Mouse (Mus musculus): ENCODE data around the gene Sec61a2. TPM values are rescaled to one million over a fixed set of nuclear protein-coding genes. Genes with fewer than 3 reads are reported as not detected.

The Sec61a2 gene
- polyA plus RNA-seq, 1 experiment from 2014 or later: 99.8 TPM

DNA sequence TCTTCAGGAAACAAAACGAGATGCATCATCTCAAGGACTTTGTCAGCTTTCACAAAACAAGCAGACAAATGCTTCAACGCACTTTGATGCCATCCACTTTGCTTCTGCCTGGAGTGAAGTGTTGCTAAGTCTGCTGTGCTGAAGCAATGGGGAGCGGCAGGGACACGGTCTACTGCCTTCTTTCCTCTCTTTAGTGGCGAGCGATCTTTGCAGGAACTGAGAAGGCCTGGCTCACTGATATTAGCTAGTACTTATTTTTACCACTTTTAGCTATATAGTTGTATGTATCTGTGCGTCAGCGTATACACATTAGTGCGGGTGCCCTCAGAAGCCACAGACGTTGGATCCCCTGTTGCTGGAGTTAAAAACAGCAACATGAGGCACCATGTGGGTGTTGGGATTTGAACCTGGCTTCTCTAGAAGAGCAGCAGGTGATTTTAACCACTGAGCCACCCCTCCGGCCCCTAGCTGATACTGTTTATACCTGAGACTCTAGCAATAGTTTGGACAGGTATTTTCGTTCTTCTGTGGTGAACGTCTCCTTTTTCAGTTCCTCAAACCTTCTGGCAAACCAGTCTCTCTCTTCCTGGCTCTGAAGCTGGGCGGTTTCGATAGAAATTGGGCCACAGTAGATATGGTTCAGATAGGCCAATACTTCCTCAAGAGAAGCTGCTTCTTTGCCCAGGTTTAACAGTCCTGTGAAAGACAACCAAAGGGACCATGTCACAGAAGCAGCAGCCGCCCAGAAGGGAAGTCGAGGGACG is 35.2 kb upstream of the Sec61a2 start:
- 76% methylated on average over 18 of the region's 18 CpGs for WGBS
- no peak overlapping the region for H3K27ac ChIP-seq

DNA sequence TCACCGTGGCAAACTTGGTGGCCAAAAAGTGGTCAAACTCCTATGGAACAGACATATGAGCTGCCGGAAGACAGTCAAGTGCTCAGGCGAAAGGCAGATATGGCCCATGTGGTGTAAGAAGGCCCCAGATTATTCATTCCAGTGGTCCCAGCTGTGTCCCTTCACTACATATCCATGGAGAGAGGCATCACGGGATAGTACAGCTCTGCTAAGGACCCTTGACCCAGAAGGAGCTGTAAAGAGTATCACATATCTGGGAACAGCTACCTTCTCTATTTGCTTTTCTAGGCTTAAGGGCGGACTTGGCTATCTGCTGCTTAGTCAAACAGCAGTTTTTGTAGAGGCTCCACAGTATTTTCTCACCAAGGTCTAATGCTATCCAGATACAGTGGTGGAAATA is 34.6 kb upstream of the Sec61a2 start:
- ATAC-seq (replicated peaks; ENCODE audit: low FRiP score): peak; percentile 61; the same call in 1 of the 2 replicates
- no peak overlapping the region for H3K9ac ChIP-seq
- H3K27ac ChIP-seq: no peak overlapping the region
- H3K27me3 ChIP-seq: no peaks in the 10 kb centered on the region
- peaks cover 4% of the 10 kb centered on the region; the same call in 1 of the 2 replicates for H3K4me1 ChIP-seq
- no peaks in the 10 kb centered on the region for H3K9me3 ChIP-seq (replicated peaks)
- no peak overlapping the region for H3K4me2 ChIP-seq
- no peak overlapping the region for H3K4me3 ChIP-seq (replicated peaks)
- 56% methylated on average over 5 of the region's 5 CpGs for WGBS
- H3K36me3 ChIP-seq: peaks cover 14% of the 10 kb centered on the region; the same call in 1 of the 2 replicates

More for the DNA sequence above, 35.2 kb upstream of the Sec61a2 start:
- peaks cover 14% of the 10 kb centered on the region; the same call in 1 of the 2 replicates for H3K36me3 ChIP-seq
- ATAC-seq (replicated peaks; ENCODE audit: low FRiP score): no peak
- no peaks in the 10 kb centered on the region for H3K9me3 ChIP-seq (replicated peaks)
- H3K4me3 ChIP-seq (replicated peaks): no peak overlapping the region
- H3K27me3 ChIP-seq: no peaks in the 10 kb centered on the region
- no peak overlapping the region for H3K4me2 ChIP-seq
- peaks cover 4% of the 10 kb centered on the region; the same call in 1 of the 2 replicates for H3K4me1 ChIP-seq
- H3K9ac ChIP-seq: no peak overlapping the region

DNA sequence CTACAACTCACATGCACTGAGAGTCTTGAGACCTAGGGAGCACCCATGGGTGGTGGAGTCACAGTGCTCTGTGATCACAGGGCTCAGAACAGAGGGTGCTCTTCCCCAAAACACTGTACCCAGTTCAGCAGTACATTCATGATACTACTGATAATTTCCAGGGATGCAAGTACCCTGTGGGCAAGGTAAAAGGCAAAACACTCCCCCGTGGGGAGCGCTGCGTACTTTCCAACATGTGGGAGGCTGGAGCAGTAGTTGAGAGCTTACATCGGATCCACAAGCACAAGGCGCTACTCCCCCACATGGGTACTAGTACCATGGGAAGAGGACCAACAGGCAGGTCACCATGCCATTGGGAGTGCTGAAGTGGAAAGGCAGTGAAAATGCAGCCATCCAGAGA is 32.2 kb upstream of the Sec61a2 start:
- Histone ChIP-seq H3K9ac (no peak overlapping the region), H3K27me3 (no peaks in the 10 kb centered on the region), H3K27ac (no peak overlapping the region), H3K36me3 (peaks cover 14% of the 10 kb centered on the region; the same call in 1 of the 2 replicates), H3K4me1 (peaks cover 4% of the 10 kb centered on the region; the same call in 1 of the 2 replicates), H3K4me3 (replicated peaks) (no peak overlapping the region), H3K4me2 (no peak overlapping the region), H3K9me3 (replicated peaks) (no peaks in the 10 kb centered on the region)
- 68% methylated on average over 5 of the region's 5 CpGs for WGBS
- no peak for ATAC-seq (replicated peaks; ENCODE audit: low FRiP score)

DNA sequence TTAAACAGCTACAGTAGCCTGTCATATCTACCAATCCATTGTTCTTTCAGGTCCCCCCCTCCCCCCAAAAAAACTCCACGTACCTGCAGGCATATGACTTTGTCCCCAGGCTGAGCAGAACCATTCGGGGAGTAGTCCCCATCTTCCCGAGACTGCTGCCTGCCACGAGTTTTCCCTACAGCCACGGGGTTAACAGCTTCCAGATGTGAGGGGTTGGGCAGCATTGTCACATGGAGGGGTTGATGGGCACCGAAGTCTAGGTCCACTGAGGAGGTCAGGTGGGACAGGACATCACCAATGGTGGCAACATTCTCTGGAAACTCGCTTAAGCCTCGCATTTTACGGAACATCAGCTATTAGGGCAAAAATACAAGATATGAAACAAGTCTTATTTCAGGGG is 28.6 kb upstream of the Sec61a2 start:
- H3K4me1 ChIP-seq: 0 out of 2 replicates have a peak, but pooled peaks cover 2% of the 10 kb centered on the region
- no peak overlapping the region for H3K9ac ChIP-seq
- no peaks in the 10 kb centered on the region for H3K9me3 ChIP-seq (replicated peaks)
- WGBS: 74% methylated on average over 9 of the region's 9 CpGs
- H3K27ac ChIP-seq: no peak overlapping the region
- peaks cover 29% of the 10 kb centered on the region for H3K36me3 ChIP-seq
- H3K4me3 ChIP-seq (replicated peaks): no peak overlapping the region
- no peaks in the 10 kb centered on the region for H3K27me3 ChIP-seq
- no peak overlapping the region for H3K4me2 ChIP-seq
- no peak for ATAC-seq (replicated peaks; ENCODE audit: low FRiP score)

DNA sequence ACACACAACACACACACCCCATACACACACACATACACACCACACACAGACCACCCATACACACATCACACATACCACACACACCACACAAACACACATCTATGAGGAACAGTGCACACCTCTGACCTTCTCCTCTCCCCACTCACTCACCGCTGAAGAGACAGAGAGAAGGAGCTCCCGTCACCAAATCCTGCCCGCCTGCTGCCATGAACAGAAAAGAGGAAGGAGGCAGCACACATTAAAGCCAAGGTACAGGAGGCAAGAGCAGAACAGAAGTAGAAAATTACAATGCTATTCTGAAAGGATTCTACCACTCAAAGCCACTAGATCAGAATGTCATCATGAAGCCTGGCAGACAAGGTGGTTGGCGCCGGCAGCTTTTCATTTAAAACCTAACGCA is 27.6 kb upstream of the Sec61a2 start:
- Histone ChIP-seq H3K36me3 (peaks cover 23% of the 10 kb centered on the region), H3K4me2 (no peak overlapping the region), H3K9me3 (replicated peaks) (no peaks in the 10 kb centered on the region), H3K27me3 (no peaks in the 10 kb centered on the region), H3K4me3 (replicated peaks) (no peak overlapping the region), H3K9ac (no peak overlapping the region), H3K4me1 (0 out of 2 replicates have a peak, but pooled peaks cover 2% of the 10 kb centered on the region), H3K27ac (no peak overlapping the region)
- 88% methylated on average over 6 of the region's 6 CpGs for WGBS
- no peak for ATAC-seq (replicated peaks; ENCODE audit: low FRiP score)

DNA sequence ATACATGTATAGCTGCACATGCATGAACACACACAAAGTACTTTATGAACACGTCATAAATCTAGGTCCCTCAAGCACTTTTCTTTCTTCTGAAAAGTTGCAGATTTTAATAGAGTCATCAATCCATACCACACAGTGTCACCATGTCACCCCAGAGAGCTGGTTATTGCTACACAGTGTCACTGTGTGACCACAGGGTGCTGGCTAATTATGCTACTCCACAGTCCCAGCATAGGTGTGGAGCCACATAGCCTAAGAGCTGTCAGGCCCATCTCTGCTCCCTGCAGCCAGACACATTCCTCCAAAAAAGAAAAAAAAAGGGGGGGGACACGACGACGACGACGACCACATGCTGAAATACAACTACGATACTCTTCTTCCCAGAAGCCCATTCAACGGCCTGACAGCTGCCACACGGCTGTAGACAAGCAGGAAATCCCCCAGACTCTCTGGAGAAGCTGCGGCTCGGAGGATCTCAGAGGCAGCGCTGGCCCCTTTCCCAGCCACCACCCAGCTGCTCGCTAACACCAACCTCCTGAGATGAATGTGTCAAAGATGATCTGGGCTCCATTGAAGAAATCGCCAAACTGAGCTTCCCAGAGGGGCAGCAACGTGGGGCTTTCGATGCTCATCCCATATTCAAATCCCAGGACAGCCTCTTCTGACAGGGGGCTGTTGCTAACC is 16.2 kb upstream of the Sec61a2 start:
- Histone ChIP-seq H3K9me3 (replicated peaks) (no peaks in the 10 kb centered on the region), H3K27ac (no peak overlapping the region), H3K4me3 (replicated peaks) (no peak overlapping the region), H3K4me2 (no peak overlapping the region), H3K4me1 (no peaks in the 10 kb centered on the region), H3K27me3 (no peaks in the 10 kb centered on the region), H3K36me3 (0 out of 2 replicates have a peak, but pooled peaks cover 4% of the 10 kb centered on the region), H3K9ac (no peak overlapping the region)
- WGBS: 59% methylated on average over 16 of the region's 16 CpGs
- no peak for ATAC-seq (replicated peaks; ENCODE audit: low FRiP score)

DNA sequence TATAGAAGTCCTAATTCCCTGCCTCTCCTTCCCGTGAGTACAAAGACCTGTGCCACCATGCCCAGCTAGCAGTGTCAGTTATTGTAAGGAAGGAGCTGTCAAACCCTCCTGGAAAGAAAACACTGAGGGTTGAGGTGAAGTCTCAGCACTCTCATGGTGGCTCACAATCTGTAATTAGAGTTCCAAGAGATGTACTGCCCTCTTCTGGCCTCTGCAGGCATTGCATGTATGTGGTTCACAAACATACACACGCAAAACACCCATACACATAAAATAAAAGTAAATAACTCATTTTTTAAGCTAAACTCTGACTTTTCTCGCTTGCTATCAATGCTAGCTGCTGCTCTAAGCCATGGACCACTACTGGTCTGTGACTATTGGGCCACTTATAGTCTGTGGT is 11.4 kb upstream of the Sec61a2 start:
- H3K27me3 ChIP-seq: no peaks in the 10 kb centered on the region
- no peak overlapping the region for H3K4me2 ChIP-seq
- no peak overlapping the region for H3K27ac ChIP-seq
- H3K36me3 ChIP-seq: peaks cover 5% of the 10 kb centered on the region; the same call in 1 of the 2 replicates
- no peak overlapping the region for H3K9ac ChIP-seq
- ATAC-seq (replicated peaks; ENCODE audit: low FRiP score): no peak
- no peaks in the 10 kb centered on the region for H3K4me1 ChIP-seq
- H3K9me3 ChIP-seq (replicated peaks): no peaks in the 10 kb centered on the region
- no peak overlapping the region for H3K4me3 ChIP-seq (replicated peaks)
- WGBS: 58% methylated on average over 3 of the region's 3 CpGs

DNA sequence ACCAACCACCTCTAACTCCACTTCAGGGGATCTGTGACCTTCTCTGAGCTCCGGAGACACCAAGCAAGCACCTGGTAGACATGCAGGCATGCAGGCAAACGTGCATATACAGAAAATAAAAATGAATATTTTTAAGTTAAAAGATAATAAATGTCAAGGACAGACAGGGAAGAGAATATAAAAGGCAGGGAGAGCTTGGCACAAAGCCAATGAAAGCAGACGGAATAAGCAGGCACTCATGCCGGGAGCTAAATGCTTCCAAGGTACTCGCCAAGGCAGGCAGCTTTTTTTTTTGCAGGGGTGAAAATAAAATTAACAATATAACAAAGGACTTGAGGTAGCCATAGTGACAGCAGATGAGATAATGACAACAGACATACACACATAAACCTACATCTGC is 10.9 kb upstream of the Sec61a2 start:
- Histone ChIP-seq H3K4me1 (no peaks in the 10 kb centered on the region), H3K27me3 (no peaks in the 10 kb centered on the region), H3K36me3 (peaks cover 5% of the 10 kb centered on the region; the same call in 1 of the 2 replicates), H3K4me3 (replicated peaks) (no peak overlapping the region), H3K9me3 (replicated peaks) (no peaks in the 10 kb centered on the region), H3K9ac (no peak overlapping the region), H3K27ac (no peak overlapping the region), H3K4me2 (no peak overlapping the region)
- 40% methylated on average over 5 of the region's 5 CpGs for WGBS
- ATAC-seq (replicated peaks; ENCODE audit: low FRiP score): no peak

DNA sequence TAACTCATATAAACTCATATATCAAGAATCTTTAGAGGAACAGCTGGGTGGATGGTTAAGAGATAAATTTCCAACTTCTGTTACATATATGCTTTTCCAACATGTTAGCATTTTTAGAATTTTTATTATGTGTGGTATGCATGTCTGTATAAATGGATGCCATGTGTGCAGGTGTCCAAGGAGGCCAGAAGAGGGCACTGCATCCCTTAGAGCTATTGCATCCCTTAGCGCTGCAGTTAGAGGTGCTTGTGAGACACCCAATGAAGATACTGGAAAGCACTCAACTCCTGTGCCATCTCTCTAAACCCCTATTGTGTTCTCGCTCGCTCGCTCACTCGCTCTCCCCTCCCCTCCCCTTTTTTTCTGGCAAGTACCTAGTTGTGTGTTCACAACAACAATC is 4.9 kb upstream of the Sec61a2 start:
- no peak overlapping the region for H3K9ac ChIP-seq
- no peaks in the 10 kb centered on the region for H3K9me3 ChIP-seq (replicated peaks)
- H3K4me2 ChIP-seq: no peak overlapping the region
- WGBS: 82% methylated on average over 5 of the region's 5 CpGs
- no peaks in the 10 kb centered on the region for H3K4me1 ChIP-seq
- peaks cover 11% of the 10 kb centered on the region for H3K36me3 ChIP-seq
- ATAC-seq (replicated peaks; ENCODE audit: low FRiP score): no peak
- H3K27me3 ChIP-seq: no peaks in the 10 kb centered on the region
- no peak overlapping the region for H3K27ac ChIP-seq
- H3K4me3 ChIP-seq (replicated peaks): no peak overlapping the region

DNA sequence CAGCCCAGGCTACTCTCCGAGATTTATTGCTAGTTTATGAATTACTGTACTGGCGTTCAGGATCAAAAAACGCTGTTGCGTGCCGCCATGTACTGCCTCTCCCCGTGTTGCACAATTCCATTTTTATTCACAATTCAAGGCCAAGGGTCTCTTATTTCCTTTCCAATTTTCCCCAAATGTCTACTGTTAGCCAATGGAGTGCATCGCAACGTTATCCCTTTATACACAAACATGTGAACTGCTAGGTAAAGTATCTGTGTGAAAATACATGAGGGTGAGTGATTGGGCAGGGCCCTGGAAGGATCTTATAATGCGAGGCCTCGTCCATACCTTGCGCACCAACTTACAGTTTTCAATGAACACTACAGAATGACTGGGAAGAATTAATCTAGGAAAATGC is 936 bp downstream of the Sec61a2 start:
- Histone ChIP-seq H3K27me3 (no peaks in the 10 kb centered on the region), H3K4me2 (peak overlapping the region; percentile 65), H3K9me3 (replicated peaks) (no peaks in the 10 kb centered on the region), H3K9ac (peak overlapping the region; percentile 92), H3K27ac (peak overlapping the region; percentile 90; the same call in 1 of the 2 replicates), H3K4me3 (replicated peaks) (peak overlapping the region; percentile 83), H3K4me1 (peaks cover 11% of the 10 kb centered on the region), H3K36me3 (peaks cover 31% of the 10 kb centered on the region)
- 24% methylated on average over 11 of the region's 11 CpGs for WGBS
- no peak for ATAC-seq (replicated peaks; ENCODE audit: low FRiP score)

- H3K9me3 ChIP-seq (replicated peaks): no peaks in the 10 kb centered on the region
- H3K4me3 ChIP-seq (replicated peaks): no peak overlapping the region
- H3K27me3 ChIP-seq: no peaks in the 10 kb centered on the region
- H3K27ac ChIP-seq: no peak overlapping the region
- no peak overlapping the region for H3K4me2 ChIP-seq
- ATAC-seq (replicated peaks; ENCODE audit: low FRiP score): no peak
- no peak overlapping the region for H3K9ac ChIP-seq
- 75% methylated on average over 2 of the region's 2 CpGs for WGBS
- H3K4me1 ChIP-seq: peaks cover 11% of the 10 kb centered on the region
- peaks cover 68% of the 10 kb centered on the region for H3K36me3 ChIP-seq
These were observed 5.8 kb downstream of the Sec61a2 start for GRCm38 (mm10) chr2:5889412-5889811.

DNA sequence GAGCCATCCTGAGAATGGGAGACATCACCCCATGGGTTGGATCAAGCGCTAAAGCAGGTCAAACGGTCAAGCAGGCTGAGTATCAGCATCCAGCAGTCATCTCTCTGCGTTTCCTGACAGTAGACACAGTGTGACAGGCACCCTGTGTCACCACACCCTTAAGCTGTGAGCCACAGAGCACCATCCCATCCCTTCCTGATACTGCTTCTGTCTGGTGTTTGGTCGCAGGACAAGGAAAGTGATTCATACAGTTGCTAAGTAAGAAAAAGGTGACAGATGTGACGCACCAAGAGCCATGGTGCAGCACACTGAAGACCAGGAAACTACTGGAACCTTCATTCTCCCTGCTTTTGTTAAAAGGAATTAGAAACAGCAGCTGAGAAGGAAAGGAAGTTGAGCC is 6.4 kb downstream of the Sec61a2 start:
- Histone ChIP-seq H3K36me3 (peaks cover 72% of the 10 kb centered on the region), H3K4me3 (replicated peaks) (no peak overlapping the region), H3K4me1 (peaks cover 7% of the 10 kb centered on the region), H3K27ac (no peak overlapping the region), H3K9me3 (replicated peaks) (no peaks in the 10 kb centered on the region), H3K9ac (no peak overlapping the region), H3K4me2 (no peak overlapping the region), H3K27me3 (no peaks in the 10 kb centered on the region)
- no peak for ATAC-seq (replicated peaks; ENCODE audit: low FRiP score)
- 90% methylated on average over 5 of the region's 5 CpGs for WGBS

Data from kidney, embryonic 15.5 days (tissue).